Mouse (Mus musculus) liver, adult 2 months (tissue): ENCODE data around the gene Osr1.

Source experiments
- CTCF ChIP-seq: fragments of 200-500 bp; IDR thresholded peaks from 2 replicates; pipeline ENCODE4 v1.5.1; 2011; ENCODE audit warnings: low read depth, low read length, control low read depth
- POLR2A ChIP-seq: fragments of 200-500 bp; IDR thresholded peaks from 2 replicates; pipeline ENCODE4 v1.6.1; 2011; ENCODE audit warnings: low read length, control low read depth; ENCODE audit not compliant: insufficient read depth; ENCODE audit errors: extremely low read depth

GRCm38 (mm10) chr12:9569971-9570370 lies at the start of gene Osr1:
- TF ChIP-seq POLR2A (no peak), CTCF (peak; percentile 59)
